15 mouse cellular contexts compared by ENCODE assay signal in genomic region chr7:139362514-139362913, GRCm38 (mm10). TPM values are rescaled to one million over a fixed set of nuclear protein-coding genes. Genes with fewer than 3 reads are reported as not detected.
DNase-seq lines count a peak whose midpoint lies in the region; ATAC-seq and TF ChIP-seq lines count a peak whose summit lies in the region.
"Had no signal": no experiment of that assay in that cellular context is flagged by ENCODE, and none has a peak within 500 bp of the region (broad histone marks: within the 10 kb centered on the region; RNA-seq: fewer than 3 reads in every experiment).

No protein-coding gene starts in this region.

- H3K9me3 ChIP-seq in forebrain, postnatal 0 days (ENCODE audit: low read length): no peaks in the 10 kb centered on the region
- H3K9me3 ChIP-seq in forebrain, embryonic 15.5 days: no peaks in the 10 kb centered on the region
- no peaks in the 10 kb centered on the region for H3K9me3 ChIP-seq in hindbrain, embryonic 11.5 days (ENCODE audit: control insufficient read depth, low read length)
- no peaks in the 10 kb centered on the region for H3K9me3 ChIP-seq in hindbrain, embryonic 16.5 days (ENCODE audit: control insufficient read depth, low read length)
- no peaks in the 10 kb centered on the region for H3K9me3 ChIP-seq in hindbrain, embryonic 13.5 days
- H3K9me3 ChIP-seq: liver, embryonic 12.5 days; stomach, embryonic 15.5 days had no signal

- 71% methylated on average over 3 of the region's 3 CpGs for WGBS in forebrain, postnatal 0 days
- WGBS in forebrain, embryonic 15.5 days: 73% methylated on average over 3 of the region's 3 CpGs
- WGBS in hindbrain, embryonic 11.5 days: 89% methylated on average over 3 of the region's 3 CpGs
- WGBS in hindbrain, embryonic 16.5 days: 65% methylated on average over 3 of the region's 3 CpGs
- 62% methylated on average over 3 of the region's 3 CpGs for WGBS in hindbrain, embryonic 13.5 days

- H3K27me3 ChIP-seq in forebrain, postnatal 0 days (ENCODE audit: insufficient read depth, low read length): no peaks in the 10 kb centered on the region
- H3K27me3 ChIP-seq in forebrain, embryonic 15.5 days: no peaks in the 10 kb centered on the region
- no peaks in the 10 kb centered on the region for H3K27me3 ChIP-seq in hindbrain, embryonic 11.5 days (ENCODE audit: control insufficient read depth, insufficient read depth, low read length)
- H3K27me3 ChIP-seq in hindbrain, embryonic 16.5 days (replicated peaks; ENCODE audit: control insufficient read depth, insufficient read depth, low read length): no peaks in the 10 kb centered on the region
- H3K27me3 ChIP-seq in hindbrain, embryonic 13.5 days: no peaks in the 10 kb centered on the region
- H3K27me3 ChIP-seq: CH12.LX; liver, embryonic 12.5 days; stomach, embryonic 15.5 days had no signal

- TF ChIP-seq POLR2A in brain, embryonic 14.5 days (IDR thresholded peaks at IDR 0.05; ENCODE audit: borderline replicate concordance, extremely low read depth, insufficient read depth, insufficient read length, poor library complexity, severe bottlenecking): no peak

- DNase-seq in forebrain, postnatal 0 days: peak; percentile 15
- peak; percentile 9 for DNase-seq in hindbrain, embryonic 11.5 days (ENCODE audit: low spot score)
- DNase-seq in brain, embryonic 14.5 days (ENCODE audit: low read depth): peak; percentile 44
- DNase-seq in right cerebral cortex, adult 2 months (ENCODE audit: low spot score in 2 of 2): no peak
- DNase-seq: cerebellum, adult 18-20 months; cerebellum, postnatal 36 days; kidney, adult 8-10 months; thymus, adult 2 months had no signal

- no peak overlapping the region for H3K4me2 ChIP-seq in forebrain, postnatal 0 days (ENCODE audit: low read depth)
- H3K4me2 ChIP-seq in forebrain, embryonic 15.5 days (replicated peaks): no peak overlapping the region
- no peak overlapping the region for H3K4me2 ChIP-seq in hindbrain, embryonic 11.5 days (replicated peaks; ENCODE audit: low read depth, low read length)
- no peak overlapping the region for H3K4me2 ChIP-seq in hindbrain, embryonic 16.5 days (ENCODE audit: low read length)
- H3K4me2 ChIP-seq in hindbrain, embryonic 13.5 days: no peak overlapping the region
- H3K4me2 ChIP-seq: liver, embryonic 12.5 days; stomach, embryonic 15.5 days had no signal

- peaks cover 12% of the 10 kb centered on the region for H3K4me1 ChIP-seq in forebrain, postnatal 0 days (ENCODE audit: insufficient read depth)
- H3K4me1 ChIP-seq in forebrain, embryonic 15.5 days: peaks cover 24% of the 10 kb centered on the region
- H3K4me1 ChIP-seq in hindbrain, embryonic 11.5 days (replicated peaks; ENCODE audit: control insufficient read depth, insufficient read depth, low read length): peaks cover 17% of the 10 kb centered on the region
- peaks cover 13% of the 10 kb centered on the region for H3K4me1 ChIP-seq in hindbrain, embryonic 16.5 days (ENCODE audit: control insufficient read depth, insufficient read depth, low read depth, low read length)
- H3K4me1 ChIP-seq in hindbrain, embryonic 13.5 days (replicated peaks): peaks cover 33% of the 10 kb centered on the region

- H3K36me3 ChIP-seq in forebrain, postnatal 0 days (ENCODE audit: insufficient read depth): no peaks in the 10 kb centered on the region
- H3K36me3 ChIP-seq in forebrain, embryonic 15.5 days: no peaks in the 10 kb centered on the region
- H3K36me3 ChIP-seq in hindbrain, embryonic 11.5 days (ENCODE audit: control insufficient read depth, insufficient read depth, low read length): no peaks in the 10 kb centered on the region
- H3K36me3 ChIP-seq in hindbrain, embryonic 16.5 days (ENCODE audit: control insufficient read depth, insufficient read depth, low read length): no peaks in the 10 kb centered on the region
- H3K36me3 ChIP-seq in hindbrain, embryonic 13.5 days: no peaks in the 10 kb centered on the region
- H3K36me3 ChIP-seq: liver, embryonic 12.5 days; stomach, embryonic 15.5 days had no signal

- no peak overlapping the region for H3K9ac ChIP-seq in forebrain, postnatal 0 days
- no peak overlapping the region for H3K9ac ChIP-seq in forebrain, embryonic 15.5 days (replicated peaks)
- no peak overlapping the region for H3K9ac ChIP-seq in hindbrain, embryonic 11.5 days (ENCODE audit: low read depth, low read length)
- H3K9ac ChIP-seq in hindbrain, embryonic 16.5 days (ENCODE audit: low read depth, low read length): no peak overlapping the region
- no peak overlapping the region for H3K9ac ChIP-seq in hindbrain, embryonic 13.5 days
- H3K9ac ChIP-seq: liver, embryonic 12.5 days; stomach, embryonic 15.5 days had no signal

- TF ChIP-seq CTCF in forebrain, postnatal 0 days (IDR thresholded peaks at IDR 0.05; ENCODE audit: low read depth): no peak
- TF ChIP-seq CTCF in brain, embryonic 14.5 days (IDR thresholded peaks at IDR 0.05; ENCODE audit: borderline replicate concordance, extremely low read depth, insufficient read depth, insufficient read length): no peak

- no peak for ATAC-seq in forebrain, postnatal 0 days
- ATAC-seq in forebrain, embryonic 15.5 days (replicated peaks): no peak
- ATAC-seq in hindbrain, embryonic 11.5 days (ENCODE audit: low FRiP score): no peak
- ATAC-seq in hindbrain, embryonic 16.5 days: no peak
- ATAC-seq in hindbrain, embryonic 13.5 days (ENCODE audit: low FRiP score): no peak
- ATAC-seq: forebrain, embryonic 16.5 days; liver, embryonic 12.5 days had no signal

- H3K27ac ChIP-seq in forebrain, postnatal 0 days (ENCODE audit: low read depth, low read length): no peak overlapping the region
- no peak overlapping the region for H3K27ac ChIP-seq in forebrain, embryonic 15.5 days (replicated peaks)
- H3K27ac ChIP-seq in hindbrain, embryonic 11.5 days (ENCODE audit: low read depth, low read length): peak overlapping the region; percentile 11; the same call in 1 of the 2 replicates
- H3K27ac ChIP-seq in hindbrain, embryonic 16.5 days (ENCODE audit: low read depth, low read length): no peak overlapping the region
- H3K27ac ChIP-seq in hindbrain, embryonic 13.5 days: peak overlapping the region; percentile 52; the same call in 1 of the 2 replicates
- H3K27ac ChIP-seq: liver, embryonic 12.5 days had no signal

- no peak overlapping the region for H3K4me3 ChIP-seq in forebrain, postnatal 0 days (ENCODE audit: low read depth, low read length)
- H3K4me3 ChIP-seq in forebrain, embryonic 15.5 days: no peak overlapping the region
- no peak overlapping the region for H3K4me3 ChIP-seq in hindbrain, embryonic 11.5 days (ENCODE audit: low read depth, low read length)
- no peak overlapping the region for H3K4me3 ChIP-seq in hindbrain, embryonic 16.5 days (ENCODE audit: low read length)
- no peak overlapping the region for H3K4me3 ChIP-seq in hindbrain, embryonic 13.5 days
- H3K4me3 ChIP-seq: liver, embryonic 12.5 days; stomach, embryonic 15.5 days had no signal

RNA-seq across cellular contexts. Expression of gene Inpp5a, which starts 26.4 kb away (rescaled TPM):
- 8.8 and 9.4 TPM in 2 replicates for total RNA-seq in forebrain, postnatal 0 days (2014; rRNA removed)
- 12.8 and 16.3 TPM in 2 replicates for polyA plus RNA-seq in forebrain, postnatal 0 days (2015; fragmentation: Nextera tagmentation; extraction: Ambion mirVana)
- polyA plus RNA-seq in forebrain, embryonic 15.5 days (2015; fragmentation: Nextera tagmentation; extraction: Ambion mirVana): 10.8 and 12.7 TPM in 2 replicates
- 24.1 and 24.2 TPM in 2 replicates for polyA plus RNA-seq in hindbrain, embryonic 11.5 days (2014; fragmentation: Nextera tagmentation; extraction: Ambion mirVana)
- 17.4 and 18.8 TPM in 2 replicates for polyA plus RNA-seq in hindbrain, embryonic 16.5 days (2015; fragmentation: Nextera tagmentation; extraction: Ambion mirVana)
- polyA plus RNA-seq in brain, embryonic 14.5 days (2012; rRNA removed): 6.2 and 17.6 TPM in 2 replicates
- polyA plus RNA-seq in hindbrain, embryonic 13.5 days (2015; fragmentation: Nextera tagmentation; extraction: Ambion mirVana): 15.9 and 16.4 TPM in 2 replicates

Comparison
In these comparisons a context has a peak if more than half of its experiments do, and no peak if none do; other contexts are left out.
1. H3K27ac ChIP-seq: peak in hindbrain, embryonic 11.5 days (single experiment) and hindbrain, embryonic 13.5 days (single experiment); none in forebrain, postnatal 0 days (single experiment), forebrain, embryonic 15.5 days (single experiment) and hindbrain, embryonic 16.5 days (single experiment).
2. DNase-seq: peak in forebrain, postnatal 0 days (single experiment), hindbrain, embryonic 11.5 days (single experiment) and brain, embryonic 14.5 days (single experiment); none in right cerebral cortex, adult 2 months (0 of 2).